Mouse (Mus musculus): ENCODE measurements at regions not wholly inside any gene's neighbourhood (a gene's known extent, or its start where the extent isn't known, plus 50 kb on each side); places are given as distances from the start of the nearest gene placed in this dataset.

DNA sequence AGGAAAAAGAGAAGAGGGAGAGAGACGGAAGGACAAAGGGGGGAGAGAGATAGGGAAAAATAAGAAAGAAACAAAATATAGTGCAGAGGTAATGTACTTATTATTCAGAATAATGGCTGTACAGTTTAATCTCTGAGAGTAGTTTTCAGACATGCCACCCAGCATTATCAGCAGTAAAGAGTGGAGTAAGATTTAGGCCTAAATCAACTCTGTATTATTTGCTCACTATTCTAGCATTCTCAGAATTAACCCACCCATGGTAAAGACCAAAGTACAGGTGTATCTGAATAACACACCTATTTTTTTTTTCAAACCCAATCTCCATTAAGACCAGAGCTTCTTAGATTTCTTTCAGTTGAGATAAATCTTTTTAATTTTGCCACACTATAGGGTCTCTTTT is 177.7 kb upstream of the Gm11114 start:
- DNase-seq (ENCODE audit: low spot score) = no peak

DNA sequence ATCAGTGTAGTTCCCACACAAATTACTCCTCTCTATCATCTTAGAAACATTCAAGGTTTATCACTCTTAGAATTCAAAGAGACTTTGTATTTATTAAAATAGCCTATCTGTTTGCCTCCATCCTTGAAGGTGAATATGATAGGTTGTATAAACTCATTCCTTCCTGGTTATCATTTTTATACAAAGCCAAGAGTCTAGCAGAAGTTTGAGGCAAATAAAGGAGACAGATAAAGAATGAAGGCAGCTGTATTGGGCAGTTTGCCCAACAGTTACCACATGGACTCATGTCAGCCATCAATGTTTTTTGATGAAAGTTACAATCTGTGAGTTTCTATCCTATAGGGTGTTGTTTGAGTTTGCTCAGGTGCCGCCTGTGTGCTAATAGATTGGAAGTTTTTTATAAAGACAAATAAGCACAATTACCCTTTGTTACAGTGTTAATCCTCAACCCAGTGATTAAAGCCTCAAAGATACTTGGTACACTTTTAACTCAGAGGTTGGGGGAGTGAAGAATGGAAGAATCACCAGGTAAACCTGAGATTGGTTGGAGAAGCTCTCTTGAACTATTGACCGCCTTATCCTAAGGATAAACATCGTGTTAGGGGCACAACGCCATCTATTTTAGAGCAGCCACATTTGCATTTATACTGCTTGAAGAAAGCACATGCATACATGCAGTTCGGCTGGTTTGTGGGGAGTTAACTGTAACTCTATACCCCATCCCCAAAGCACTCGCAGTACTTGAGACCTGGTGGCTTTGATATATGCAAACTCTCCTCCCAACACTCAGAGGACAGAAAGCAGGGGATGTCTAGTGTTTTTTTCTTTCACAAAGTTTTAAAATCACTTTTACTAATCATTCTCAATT is 175.6 kb upstream of the Gm11114 start:
- DNase-seq (ENCODE audit: low spot score) = no peak

DNA sequence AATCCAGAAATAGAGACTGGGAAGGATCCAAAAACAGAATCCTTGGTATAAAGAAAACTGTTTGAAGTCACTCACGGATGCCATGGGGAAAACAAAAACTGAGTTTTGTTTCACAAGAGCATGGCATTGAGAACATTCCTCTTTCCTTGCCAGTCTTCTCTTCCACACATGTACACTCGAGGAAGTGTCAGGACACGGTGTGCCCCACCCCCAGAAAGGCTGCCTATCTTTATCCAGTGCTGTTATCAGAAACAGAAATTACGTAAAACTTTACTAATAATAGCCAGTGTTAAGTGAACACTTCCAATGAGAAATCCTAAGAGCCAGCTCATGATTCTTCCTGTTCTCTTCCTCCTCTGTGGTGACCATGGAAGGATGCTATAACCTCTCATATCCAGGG is 172.7 kb upstream of the Gm11114 start:
- DNase-seq (ENCODE audit: low spot score) = no peak

DNA sequence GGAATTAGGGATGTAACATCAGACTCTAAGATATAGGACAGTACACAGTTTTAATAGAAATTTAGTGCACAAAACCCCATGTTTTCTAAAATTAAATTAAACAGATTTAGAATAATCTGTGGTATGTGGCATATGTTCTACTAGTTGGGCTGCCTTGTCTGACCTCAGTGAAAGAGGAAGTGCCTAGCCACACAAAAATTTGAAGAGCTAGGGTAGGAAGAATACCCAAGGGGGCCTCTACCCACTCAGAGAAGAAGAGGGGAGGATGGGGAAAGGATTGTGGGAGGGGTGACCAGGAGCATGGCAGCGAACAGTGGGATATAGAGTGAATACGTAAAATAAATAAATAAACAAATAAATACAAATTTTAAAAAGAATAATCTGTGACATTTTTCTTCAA is 168.2 kb upstream of the Gm11114 start:
- DNase-seq (ENCODE audit: low spot score) = no peak

DNA sequence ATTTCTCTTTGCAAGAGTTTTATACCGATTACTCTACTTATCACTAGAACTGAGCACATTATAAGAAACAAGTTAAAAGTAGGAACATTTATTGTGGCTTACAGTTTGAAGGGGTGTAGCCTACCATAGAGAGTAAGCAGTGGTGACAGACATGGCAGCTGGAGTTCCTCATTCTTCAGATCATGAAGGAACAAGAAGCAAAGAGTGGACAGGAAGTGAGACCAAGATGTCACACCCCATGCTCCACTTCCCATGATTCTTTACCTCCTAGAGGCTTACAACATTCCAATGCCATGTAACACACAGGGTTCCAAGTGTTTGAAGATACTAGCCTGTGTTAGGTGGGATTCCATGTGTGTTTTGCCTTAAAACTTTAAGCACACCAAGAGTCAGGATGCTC is 146.9 kb upstream of the Gm11114 start:
- no peak for DNase-seq (ENCODE audit: low spot score)

DNA sequence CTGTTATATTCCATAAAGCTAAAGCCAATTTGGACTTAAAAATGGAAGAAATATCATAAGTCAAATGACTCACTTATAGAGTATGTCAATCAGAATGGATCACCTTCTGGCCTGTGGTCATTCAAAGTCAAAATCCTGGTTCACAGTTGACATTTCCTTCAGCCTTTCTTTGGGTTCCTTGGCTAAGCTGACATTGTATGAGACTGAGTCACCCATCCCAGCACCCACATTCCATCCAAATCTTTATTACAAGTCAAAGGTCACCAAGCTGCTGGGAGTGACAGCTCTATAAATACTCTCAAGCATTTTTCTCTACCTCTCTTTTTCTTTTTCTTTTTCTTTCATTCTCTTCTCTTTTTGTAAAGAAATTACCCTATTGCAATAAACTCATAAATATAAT is 145.3 kb upstream of the Gm11114 start:
- no peak for DNase-seq (ENCODE audit: low spot score)

DNA sequence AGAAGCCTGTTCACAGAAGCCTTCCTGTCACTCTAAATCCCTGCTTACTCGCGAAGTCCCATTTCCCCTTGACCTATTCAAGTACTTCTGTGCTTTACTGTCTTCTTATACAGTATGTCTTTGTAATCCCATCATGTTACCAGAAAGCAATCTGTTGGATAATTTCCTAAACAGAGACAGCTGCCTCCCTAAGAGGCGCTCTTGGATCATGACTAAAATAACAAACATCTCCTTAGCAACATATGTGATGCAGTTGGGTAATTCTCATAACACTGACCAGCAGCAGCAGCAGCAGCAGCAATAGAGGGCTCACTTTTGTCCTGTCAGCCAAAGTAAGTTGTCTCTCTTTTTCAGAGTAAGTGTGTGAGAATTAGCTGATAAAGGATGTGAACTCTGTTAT is 138.1 kb upstream of the Gm11114 start:
- DNase-seq (ENCODE audit: low spot score) = no peak

DNA sequence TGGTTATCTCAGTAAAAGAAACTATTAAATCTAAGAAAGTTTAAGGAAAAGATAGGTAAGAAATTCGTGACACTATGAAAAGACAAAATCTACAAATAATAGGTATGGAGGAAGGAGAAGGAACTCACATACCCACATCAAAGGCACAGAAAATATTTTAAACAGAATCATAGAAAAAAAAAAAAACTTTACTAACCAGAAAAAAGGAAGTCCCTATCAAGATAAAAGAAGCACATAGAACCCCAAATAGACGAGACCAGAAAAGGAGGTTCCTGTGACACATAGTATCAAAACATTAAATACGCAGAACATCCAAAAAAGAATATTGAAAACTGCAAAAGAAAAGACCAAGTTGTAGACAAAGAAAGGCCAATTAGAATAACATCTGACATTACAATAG is 111.4 kb upstream of the Gm11114 start:
- no peak for DNase-seq (ENCODE audit: low spot score)

DNA sequence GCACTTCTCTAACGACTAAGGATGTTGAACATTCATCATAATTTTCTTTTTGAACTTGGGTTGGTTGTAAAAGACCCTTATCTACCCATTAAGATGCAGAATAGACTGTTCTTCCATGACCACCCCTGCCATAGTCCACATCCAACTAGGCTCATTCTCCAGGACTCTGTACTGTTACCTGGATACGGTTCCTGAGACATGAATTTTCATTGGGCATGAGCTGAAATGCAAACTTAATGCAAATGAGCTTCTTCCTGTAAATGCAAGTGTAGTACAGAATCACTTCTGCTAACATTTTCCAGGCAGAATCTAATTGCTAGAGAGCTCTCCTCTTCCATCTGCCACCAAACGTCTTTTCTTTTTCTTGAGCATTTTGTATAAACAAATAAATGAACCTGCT is 87.7 kb upstream of the Gm11114 start:
- no peak for DNase-seq (ENCODE audit: low spot score)
